9 mouse cellular contexts compared by ENCODE assay signal in the genomic region with DNA sequence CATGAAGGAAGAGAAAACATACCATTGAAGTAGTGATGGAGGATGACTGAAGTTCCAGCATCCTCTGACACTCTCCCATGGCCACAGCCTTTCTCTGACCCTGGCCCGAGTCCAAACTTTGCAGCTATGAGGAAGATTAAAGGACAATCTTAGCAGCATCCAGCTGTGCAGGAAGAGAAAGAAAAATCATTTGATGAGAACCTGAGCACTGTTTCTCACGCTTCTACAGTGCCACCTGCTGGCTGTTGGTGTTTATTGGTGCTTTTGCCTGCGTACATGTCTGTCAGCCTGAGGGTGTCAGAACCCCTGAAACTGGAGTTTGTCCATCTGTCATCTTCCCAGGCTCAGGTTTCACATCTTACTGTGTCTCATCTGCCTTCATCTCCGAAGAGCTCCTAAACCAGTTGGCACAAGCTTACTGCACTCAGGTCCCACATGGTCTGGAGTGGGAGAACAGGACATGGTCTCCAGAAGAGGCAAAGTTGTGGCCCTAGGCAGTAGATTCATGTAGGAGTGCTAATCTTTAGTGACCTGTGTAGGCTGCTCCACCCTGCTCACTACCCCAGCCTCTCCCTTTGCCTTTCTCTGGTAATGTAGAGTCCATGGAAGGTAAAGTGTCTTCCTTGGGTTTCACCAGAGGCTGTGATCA. TPM values are rescaled to one million over a fixed set of nuclear protein-coding genes. Genes with fewer than 3 reads are reported as not detected.
DNase-seq lines count a peak whose midpoint lies in the region; ATAC-seq and TF ChIP-seq lines count a peak whose summit lies in the region.
"Had no signal": no experiment of that assay in that cellular context is flagged by ENCODE, and none has a peak within 500 bp of the region (broad histone marks: within the 10 kb centered on the region; RNA-seq: fewer than 3 reads in every experiment).

No protein-coding gene starts in this region.

- TF ChIP-seq EP300 in heart, postnatal 0 days (IDR thresholded peaks at IDR 0.05; ENCODE audit: low read depth), result no peak
- TF ChIP-seq EP300 in liver, postnatal 0 days (IDR thresholded peaks at IDR 0.05; ENCODE audit: low read depth), result no peak

- H3K4me2 ChIP-seq in heart, postnatal 0 days (ENCODE audit: low read depth, low read length), result no peak overlapping the region
- no peak overlapping the region for H3K4me2 ChIP-seq in liver, postnatal 0 days (ENCODE audit: low read depth, low read length)
- H3K4me2 ChIP-seq: liver, embryonic 15.5 days had no signal

- H3K36me3 ChIP-seq in E14TG2a.4 (ENCODE audit: insufficient read depth, low read length), result no peaks in the 10 kb centered on the region
- no peaks in the 10 kb centered on the region for H3K36me3 ChIP-seq in forebrain, embryonic 10.5 days (replicated peaks)
- no peaks in the 10 kb centered on the region for H3K36me3 ChIP-seq in heart, postnatal 0 days (replicated peaks; ENCODE audit: control insufficient read depth, insufficient read depth, low read length)
- H3K36me3 ChIP-seq in liver, postnatal 0 days (replicated peaks; ENCODE audit: insufficient read depth, low read length), result no peaks in the 10 kb centered on the region
- no peaks in the 10 kb centered on the region for H3K36me3 ChIP-seq in thymus, adult 2 months (ENCODE audit: control insufficient read depth, insufficient read depth, low read length)
- H3K36me3 ChIP-seq: liver, embryonic 15.5 days had no signal

- no peak overlapping the region for H3K9ac ChIP-seq in heart, postnatal 0 days (replicated peaks; ENCODE audit: low read depth, low read length)
- H3K9ac ChIP-seq in liver, postnatal 0 days (replicated peaks), result no peak overlapping the region
- H3K9ac ChIP-seq: liver, embryonic 15.5 days had no signal

- TF ChIP-seq CTCF in E14TG2a.4 (conservative IDR thresholded peaks at IDR 0.05; ENCODE audit: low read length), result peak; percentile 66
- peak; percentile 84 for TF ChIP-seq CTCF in brain, embryonic 14.5 days (IDR thresholded peaks at IDR 0.05; ENCODE audit: borderline replicate concordance, extremely low read depth, insufficient read depth, insufficient read length)
- peak; percentile 94 for TF ChIP-seq CTCF in heart, postnatal 0 days (IDR thresholded peaks at IDR 0.05; ENCODE audit: low read depth)
- TF ChIP-seq CTCF in liver, postnatal 0 days (IDR thresholded peaks at IDR 0.05; ENCODE audit: low read depth), result peak; percentile 91
- TF ChIP-seq CTCF in thymus, adult 2 months (IDR thresholded peaks at IDR 0.05; ENCODE audit: borderline replicate concordance, control insufficient read depth, extremely low read depth, insufficient read depth, low read length, poor library complexity), result no peak

- H3K4me1 ChIP-seq in E14TG2a.4 (replicated peaks; ENCODE audit: low read depth, low read length), result no peaks in the 10 kb centered on the region
- peaks cover 5% of the 10 kb centered on the region; the same call in 1 of the 2 replicates for H3K4me1 ChIP-seq in forebrain, embryonic 10.5 days
- H3K4me1 ChIP-seq in heart, postnatal 0 days (ENCODE audit: control insufficient read depth, insufficient read depth), result no peaks in the 10 kb centered on the region
- no peaks in the 10 kb centered on the region; the same call in 1 of the 2 replicates for H3K4me1 ChIP-seq in liver, postnatal 0 days (ENCODE audit: insufficient read depth)
- peaks cover 2% of the 10 kb centered on the region; the same call in 1 of the 2 replicates for H3K4me1 ChIP-seq in thymus, adult 2 months (replicated peaks; ENCODE audit: control insufficient read depth, insufficient read depth, low read length)

- 4% methylated on average over 4 of the region's 4 CpGs for WGBS in forebrain, embryonic 10.5 days
- WGBS in heart, postnatal 0 days, result 6% methylated on average over 4 of the region's 4 CpGs
- WGBS in liver, postnatal 0 days (ENCODE audit: insufficient replicate concordance), result 4% methylated on average over 4 of the region's 4 CpGs
- 4% methylated on average over 4 of the region's 4 CpGs for WGBS in thymus, adult 2 months

- TF ChIP-seq POLR2A in brain, embryonic 14.5 days (IDR thresholded peaks at IDR 0.05; ENCODE audit: borderline replicate concordance, extremely low read depth, insufficient read depth, insufficient read length, poor library complexity, severe bottlenecking), result no peak
- TF ChIP-seq POLR2A in thymus, adult 2 months (IDR thresholded peaks at IDR 0.05; ENCODE audit: control insufficient read depth, extremely low read depth, insufficient read depth, low read length, poor library complexity), result no peak

- ATAC-seq in heart, postnatal 0 days (ENCODE audit: insufficient read depth, low read depth), result peak; percentile 65
- ATAC-seq in liver, postnatal 0 days, result no peak

- no peaks in the 10 kb centered on the region for H3K9me3 ChIP-seq in E14TG2a.4 (ENCODE audit: low read length)
- no peaks in the 10 kb centered on the region for H3K9me3 ChIP-seq in forebrain, embryonic 10.5 days
- no peaks in the 10 kb centered on the region for H3K9me3 ChIP-seq in heart, postnatal 0 days (replicated peaks; ENCODE audit: control insufficient read depth, low read length)
- no peaks in the 10 kb centered on the region for H3K9me3 ChIP-seq in liver, postnatal 0 days (ENCODE audit: low read length)
- H3K9me3 ChIP-seq: liver, embryonic 15.5 days had no signal

- DNase-seq in brain, embryonic 14.5 days (ENCODE audit: low read depth), result peak; percentile 90
- peak; percentile 72 for DNase-seq in forebrain, embryonic 10.5 days (ENCODE audit: extremely low spot score, low spot score)
- peak; percentile 78 for DNase-seq in heart, postnatal 0 days (ENCODE audit: low spot score)
- peak; percentile 83 to 92 for DNase-seq in kidney, postnatal 25 days
- peak; percentile 84 for DNase-seq in liver, postnatal 0 days
- DNase-seq in ovary, adult 18-20 months (ENCODE audit: low spot score), result peak; percentile 57
- peak; percentile 80 for DNase-seq in thymus, adult 2 months

- no peak overlapping the region for H3K27ac ChIP-seq in forebrain, embryonic 10.5 days
- H3K27ac ChIP-seq in heart, postnatal 0 days (ENCODE audit: low read depth), result no peak overlapping the region
- H3K27ac ChIP-seq in liver, postnatal 0 days (ENCODE audit: low read depth), result no peak overlapping the region
- no peak overlapping the region for H3K27ac ChIP-seq in thymus, adult 2 months (ENCODE audit: control insufficient read depth, insufficient read depth, low read length)
- H3K27ac ChIP-seq: liver, embryonic 15.5 days had no signal

- peaks cover 3% of the 10 kb centered on the region; the same call in 1 of the 2 replicates for H3K27me3 ChIP-seq in E14TG2a.4 (ENCODE audit: insufficient read depth, low read length)
- H3K27me3 ChIP-seq in forebrain, embryonic 10.5 days (ENCODE audit: poor library complexity, severe bottlenecking), result no peaks in the 10 kb centered on the region
- no peaks in the 10 kb centered on the region for H3K27me3 ChIP-seq in heart, postnatal 0 days (ENCODE audit: control insufficient read depth, insufficient read depth, low read length)
- H3K27me3 ChIP-seq in liver, postnatal 0 days (ENCODE audit: insufficient read depth, low read length), result no peaks in the 10 kb centered on the region; the same call in 1 of the 2 replicates
- no peaks in the 10 kb centered on the region for H3K27me3 ChIP-seq in thymus, adult 2 months (ENCODE audit: control insufficient read depth, insufficient read depth, low read length)

- H3K4me3 ChIP-seq in E14TG2a.4 (replicated peaks; ENCODE audit: low read length), result no peak overlapping the region
- no peak overlapping the region for H3K4me3 ChIP-seq in forebrain, embryonic 10.5 days
- H3K4me3 ChIP-seq in heart, postnatal 0 days (ENCODE audit: low read depth, low read length), result no peak overlapping the region
- no peak overlapping the region for H3K4me3 ChIP-seq in liver, postnatal 0 days (ENCODE audit: low read depth, low read length)
- H3K4me3 ChIP-seq in thymus, adult 2 months (ENCODE audit: control insufficient read depth, insufficient read depth, low read length), result no peak overlapping the region
- H3K4me3 ChIP-seq: liver, embryonic 15.5 days had no signal

RNA-seq across cellular contexts. Expression of a gene that starts 21.7 kb away (rescaled TPM):
- 0.03 TPM in 1 of 2 replicates, not detected in the other for polyA plus RNA-seq in brain, embryonic 14.5 days (2012; rRNA removed)
- not detected in 2 replicates for polyA plus RNA-seq in forebrain, embryonic 10.5 days (2016; fragmentation: Nextera tagmentation; extraction: Ambion mirVana)
- 0.43 TPM in 1 of 2 replicates, not detected in the other for total RNA-seq in heart, postnatal 0 days (2014; rRNA removed; ENCODE audit: low replicate concordance)
- polyA plus RNA-seq in heart, postnatal 0 days (2015; fragmentation: Nextera tagmentation; extraction: Ambion mirVana), result 0.16 and 0.25 TPM in 2 replicates
- not detected in 2 replicates for polyA plus RNA-seq in liver, postnatal 0 days (2015; fragmentation: Nextera tagmentation; extraction: Ambion mirVana)
- polyA plus RNA-seq in thymus, adult 2 months (2012; rRNA removed), result 0.04 TPM in 1 of 2 replicates, not detected in the other
- polyA plus RNA-seq: liver, embryonic 15.5 days had no signal
